Mouse (Mus musculus): ENCODE results near the gene Dgkz.

The Dgkz gene

GRCm38 (mm10) chr2:91934826-91935525 lies 40.7 kb downstream of the Dgkz start:
- DNase-seq (ENCODE audit: low spot score in 2 of 2) = no peak

GRCm38 (mm10) chr2:91934016-91934415 lies 41.6 kb downstream of the Dgkz start:
- DNase-seq (ENCODE audit: low spot score in 2 of 2) = no peak

GRCm38 (mm10) chr2:91933471-91933870 lies 42.2 kb downstream of the Dgkz start:
- DNase-seq (ENCODE audit: low spot score in 2 of 2) = no peak

GRCm38 (mm10) chr2:91932737-91933350 lies 42.8 kb downstream of the Dgkz start:
- DNase-seq (ENCODE audit: low spot score in 2 of 2) = no peak

GRCm38 (mm10) chr2:91932160-91932711 lies 43.4 kb downstream of the Dgkz start, which contains the start of gene Mdk:
Gene Mdk, minus strand, starts transcription at chr2:91932297.
- DNase-seq (ENCODE audit: low spot score in 2 of 2) = no peak

- no peak for DNase-seq (ENCODE audit: low spot score in 2 of 2)
Measured at GRCm38 (mm10) chr2:91931328-91932159, 44.1 kb downstream of the Dgkz start.

- DNase-seq (ENCODE audit: low spot score in 2 of 2) = no peak
Measured at GRCm38 (mm10) chr2:91930761-91931291, 44.8 kb downstream of the Dgkz start.

GRCm38 (mm10) chr2:91929936-91930335 lies 45.7 kb downstream of the Dgkz start:
- peak in 1 of 2 experiments; percentile 72 for DNase-seq (ENCODE audit: low spot score in 2 of 2)

GRCm38 (mm10) chr2:91929455-91929854 lies 46.2 kb downstream of the Dgkz start:
- DNase-seq (ENCODE audit: low spot score in 2 of 2) = no peak

- no peak for DNase-seq (ENCODE audit: low spot score in 2 of 2)
Measured at GRCm38 (mm10) chr2:91928534-91929350, 46.9 kb downstream of the Dgkz start.

GRCm38 (mm10) chr2:91927826-91928533 lies 47.7 kb downstream of the Dgkz start:
- peak; percentile 64 to 88 for DNase-seq (ENCODE audit: low spot score in 2 of 2)

- no peak for DNase-seq (ENCODE audit: low spot score in 2 of 2)
Measured at GRCm38 (mm10) chr2:91926949-91927348, 48.7 kb downstream of the Dgkz start, which contains the start of gene Chrm4. Gene Chrm4, plus strand, starts transcription at chr2:91927249.

- DNase-seq (ENCODE audit: low spot score in 2 of 2) = no peak
Measured at GRCm38 (mm10) chr2:91925442-91925841, 50.2 kb downstream of the Dgkz start.

- DNase-seq (ENCODE audit: low spot score in 2 of 2) = no peak
Measured at GRCm38 (mm10) chr2:91924726-91925125, 50.9 kb downstream of the Dgkz start.

- peak; percentile 49 to 70 for DNase-seq (ENCODE audit: low spot score in 2 of 2)
Measured at GRCm38 (mm10) chr2:91923415-91924337, 52.0 kb downstream of the Dgkz start.

- no peak for DNase-seq (ENCODE audit: low spot score in 2 of 2)
Measured at GRCm38 (mm10) chr2:91922586-91923414, 52.9 kb downstream of the Dgkz start.

- peak; percentile 55 to 69 for DNase-seq (ENCODE audit: low spot score in 2 of 2)
Measured at GRCm38 (mm10) chr2:91921790-91922570, 53.7 kb downstream of the Dgkz start.

Measured in thymus, postnatal 10 days (tissue).